Mouse (Mus musculus): ENCODE measurements around the gene Slc7a11.

Gene Slc7a11

GRCm38 (mm10) chr3:50186369-50186768 lies 257.0 kb downstream of the Slc7a11 start:
- in situ Hi-C loops (cut with MboI; ENCODE audit: low sequenced_read_pairs): no loop called here

GRCm38 (mm10) chr3:50185879-50186278 lies 257.5 kb downstream of the Slc7a11 start:
- in situ Hi-C loops (cut with MboI; ENCODE audit: low sequenced_read_pairs): no loop called here

DNA sequence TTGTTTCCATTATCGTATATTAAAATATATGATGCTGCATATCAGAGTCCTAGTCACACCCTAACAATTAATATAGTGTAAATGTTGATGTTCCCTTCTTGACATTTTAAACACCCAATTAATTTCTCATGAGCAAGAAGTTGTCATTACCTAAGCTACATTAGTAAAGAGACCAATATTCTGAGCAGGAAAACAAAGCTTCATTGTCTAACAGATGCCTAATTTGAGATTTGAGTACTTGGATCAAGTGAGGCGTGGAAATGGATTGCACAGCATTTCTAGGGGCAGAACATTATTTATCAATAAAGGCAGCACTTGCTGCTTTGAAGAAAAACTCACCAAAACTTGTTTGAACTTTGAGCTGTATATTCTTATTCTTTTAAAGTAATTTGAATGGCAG lies 282.7 kb downstream of the Slc7a11 start:
- in situ Hi-C loops (cut with MboI; ENCODE audit: low sequenced_read_pairs): no loop called here

DNA sequence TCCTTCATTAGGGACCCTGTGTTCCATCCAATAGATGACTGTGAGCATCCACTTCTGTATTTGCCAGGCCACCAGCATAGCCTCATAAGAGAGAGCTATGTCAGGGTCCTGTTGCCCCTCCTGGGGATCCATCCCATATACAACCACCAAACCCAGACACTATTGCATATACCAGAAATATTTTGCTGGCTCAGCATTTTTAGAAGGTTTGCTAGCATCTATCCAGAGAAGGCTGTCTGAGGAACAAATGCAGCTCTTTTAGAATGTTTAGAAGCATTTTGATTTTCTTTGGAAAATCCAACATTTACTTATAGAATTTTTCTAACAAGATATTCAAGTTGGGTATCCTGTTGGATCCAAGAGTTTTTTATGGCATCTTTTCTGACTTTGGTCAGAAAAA lies 299.3 kb downstream of the Slc7a11 start:
- in situ Hi-C loops (cut with MboI; ENCODE audit: low sequenced_read_pairs): no loop called here

DNA sequence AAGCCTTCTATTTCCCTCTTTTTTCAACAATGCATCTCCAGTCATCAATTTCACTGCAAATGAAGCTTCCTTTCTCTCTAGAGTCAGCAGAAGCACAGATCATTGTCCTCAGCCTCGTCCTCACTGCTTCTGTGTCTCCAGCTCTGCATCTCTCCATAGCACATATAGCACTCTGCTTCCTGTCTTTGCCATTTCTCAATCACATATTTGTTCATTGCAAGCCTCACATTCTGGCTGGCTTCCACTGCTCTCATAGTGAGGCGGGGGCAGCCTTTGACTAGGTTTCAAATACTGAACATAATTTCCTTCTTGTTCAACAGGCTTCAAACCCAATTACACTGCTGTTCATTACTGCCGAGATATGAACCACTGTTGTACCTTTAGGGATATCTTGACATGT lies 305.1 kb downstream of the Slc7a11 start:
- in situ Hi-C loops (cut with MboI; ENCODE audit: low sequenced_read_pairs): no loop called here

GRCm38 (mm10) chr3:50132204-50132603 lies 311.2 kb downstream of the Slc7a11 start:
- in situ Hi-C loops (cut with MboI; ENCODE audit: low sequenced_read_pairs): no loop called here

GRCm38 (mm10) chr3:50130319-50130718 lies 313.1 kb downstream of the Slc7a11 start:
- in situ Hi-C loops (cut with MboI; ENCODE audit: low sequenced_read_pairs): no loop called here

GRCm38 (mm10) chr3:50121001-50121400 lies 322.4 kb downstream of the Slc7a11 start:
- in situ Hi-C loops (cut with MboI; ENCODE audit: low sequenced_read_pairs): no loop called here

DNA sequence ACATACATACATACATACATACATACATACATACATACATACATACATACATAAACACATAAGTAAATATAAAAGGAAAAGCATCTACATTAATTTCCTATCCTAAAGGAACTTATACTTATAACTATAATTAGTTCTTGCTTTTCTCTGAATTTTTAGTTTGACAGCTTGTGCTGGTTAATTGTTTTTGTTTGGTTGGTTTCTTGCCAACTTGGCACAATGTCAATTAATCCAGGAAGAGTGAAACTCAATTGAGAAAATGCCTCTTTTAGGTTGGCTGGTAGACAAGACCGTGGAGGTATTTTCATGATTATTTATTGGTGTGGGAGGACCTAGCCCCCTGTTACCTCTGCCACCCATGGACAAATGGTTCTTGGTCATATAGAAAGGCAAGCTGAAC lies 327.1 kb downstream of the Slc7a11 start:
- in situ Hi-C loops (cut with MboI; ENCODE audit: low sequenced_read_pairs): no loop called here

DNA sequence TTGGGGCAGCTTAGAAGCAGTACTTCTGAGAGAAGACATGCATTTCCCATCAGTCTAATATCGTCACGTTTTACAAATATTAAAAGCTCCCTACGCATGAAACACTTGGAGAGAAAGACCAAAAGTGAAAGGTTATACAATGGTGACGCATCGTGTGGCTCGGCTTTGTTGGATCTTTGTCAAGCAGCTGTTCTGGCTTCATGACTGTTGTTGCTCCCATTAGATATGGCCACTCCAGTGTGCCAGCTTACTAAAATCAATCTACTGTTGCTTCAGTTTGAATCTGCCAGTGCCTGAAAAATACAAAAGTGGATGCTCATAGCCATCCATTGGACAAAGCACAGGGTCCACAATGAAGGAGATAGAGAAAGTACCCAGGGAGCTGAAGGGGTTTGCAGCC lies 337.9 kb downstream of the Slc7a11 start:
- in situ Hi-C loops (cut with MboI; ENCODE audit: low sequenced_read_pairs): no loop called here

DNA sequence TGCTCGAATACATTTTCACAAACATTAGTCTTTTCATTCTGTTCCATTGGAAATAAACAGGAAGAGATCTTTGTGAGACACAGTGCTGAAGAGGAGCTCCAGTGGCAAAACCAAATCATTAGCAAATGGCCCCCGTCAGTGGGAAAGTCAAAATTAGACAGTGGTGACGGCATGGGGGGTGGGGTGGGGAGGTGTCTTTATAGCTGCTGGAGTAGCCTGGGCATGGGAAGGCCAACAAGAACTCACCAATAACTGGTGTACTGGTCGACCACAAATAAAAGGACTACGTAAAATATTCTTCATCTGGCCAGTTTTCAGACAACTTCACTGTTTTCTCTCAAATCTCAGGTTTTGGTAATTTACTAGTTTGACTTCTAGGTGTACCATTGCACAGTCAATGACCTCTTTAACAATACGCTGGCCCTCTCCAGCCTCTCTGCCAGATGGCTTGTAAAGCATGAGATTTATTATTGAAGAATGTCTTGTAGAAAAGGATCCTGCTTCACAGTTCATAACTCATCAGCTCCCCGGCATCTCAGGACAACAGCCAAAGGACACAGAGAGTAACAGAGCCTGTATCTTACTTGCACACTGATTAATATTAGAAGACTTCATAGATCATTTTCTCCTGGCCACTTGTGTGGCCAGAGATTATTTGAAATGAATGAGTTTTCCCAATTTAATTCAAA lies 348.9 kb downstream of the Slc7a11 start:
- in situ Hi-C loops (cut with MboI; ENCODE audit: low sequenced_read_pairs): no loop called here

DNA sequence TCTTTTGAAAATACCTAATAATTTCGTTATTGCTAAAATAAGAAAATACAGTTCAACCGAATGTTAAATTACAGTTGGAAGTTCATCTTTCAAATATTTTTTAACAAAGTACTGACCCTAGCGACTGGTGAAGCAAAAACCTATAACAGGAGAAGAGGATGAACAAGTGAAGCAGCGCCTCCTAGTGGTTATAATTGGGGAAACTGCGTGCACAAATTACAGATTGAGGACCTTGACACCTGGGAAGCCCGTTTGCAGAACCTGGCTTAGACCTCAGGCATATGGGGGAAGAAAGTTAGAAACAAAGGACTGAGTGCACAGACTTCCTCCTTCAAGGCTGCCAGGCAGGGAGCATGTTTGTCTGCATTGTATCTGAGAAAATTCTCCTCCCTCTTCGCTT lies 366.4 kb downstream of the Slc7a11 start:
- in situ Hi-C loops (cut with MboI; ENCODE audit: low sequenced_read_pairs): no loop called here

- in situ Hi-C loops (cut with MboI; ENCODE audit: low sequenced_read_pairs): no loop called here
Observed at GRCm38 (mm10) chr3:50063396-50063795, 380.0 kb downstream of the Slc7a11 start.

GRCm38 (mm10) chr3:50044666-50045065 lies 398.7 kb downstream of the Slc7a11 start:
- in situ Hi-C loops (cut with MboI; ENCODE audit: low sequenced_read_pairs): no loop called here

GRCm38 (mm10) chr3:50044160-50044559 lies 399.3 kb downstream of the Slc7a11 start:
- in situ Hi-C loops (cut with MboI; ENCODE audit: low sequenced_read_pairs): no loop called here

- in situ Hi-C loops (cut with MboI; ENCODE audit: low sequenced_read_pairs): no loop called here
Observed at GRCm38 (mm10) chr3:50041141-50041540, 402.3 kb downstream of the Slc7a11 start.

DNA sequence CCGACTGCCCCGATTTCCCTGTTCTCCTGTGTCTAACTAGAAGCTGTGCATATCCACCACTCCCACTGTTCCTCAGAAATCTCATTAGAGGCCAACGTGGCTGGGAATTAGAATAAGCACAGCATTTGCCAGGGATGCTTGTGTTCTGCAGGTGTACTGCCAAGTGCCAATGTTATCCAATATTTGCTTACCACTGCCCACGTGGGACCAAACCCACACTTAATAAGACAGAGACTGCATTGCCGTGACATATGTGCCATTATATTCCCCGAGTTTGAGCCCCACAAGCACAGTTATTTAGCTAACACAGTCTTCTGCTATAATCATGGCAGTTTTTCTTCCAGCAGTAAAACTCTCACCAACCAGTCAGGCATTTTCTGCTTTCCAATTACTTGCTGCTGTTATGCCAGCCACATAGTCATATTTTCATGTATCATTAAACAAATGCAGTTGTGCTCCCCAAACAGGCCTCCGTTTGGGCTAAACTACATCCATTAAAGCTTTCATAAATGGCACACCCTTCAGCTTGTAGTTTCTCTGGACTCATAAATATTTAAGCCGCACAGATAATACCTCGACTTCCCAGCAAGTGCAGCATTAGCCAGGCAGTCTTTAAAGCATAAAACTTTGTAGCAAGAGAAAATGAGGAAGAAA lies 407.4 kb downstream of the Slc7a11 start:
- in situ Hi-C loops (cut with MboI; ENCODE audit: low sequenced_read_pairs): no loop called here

DNA sequence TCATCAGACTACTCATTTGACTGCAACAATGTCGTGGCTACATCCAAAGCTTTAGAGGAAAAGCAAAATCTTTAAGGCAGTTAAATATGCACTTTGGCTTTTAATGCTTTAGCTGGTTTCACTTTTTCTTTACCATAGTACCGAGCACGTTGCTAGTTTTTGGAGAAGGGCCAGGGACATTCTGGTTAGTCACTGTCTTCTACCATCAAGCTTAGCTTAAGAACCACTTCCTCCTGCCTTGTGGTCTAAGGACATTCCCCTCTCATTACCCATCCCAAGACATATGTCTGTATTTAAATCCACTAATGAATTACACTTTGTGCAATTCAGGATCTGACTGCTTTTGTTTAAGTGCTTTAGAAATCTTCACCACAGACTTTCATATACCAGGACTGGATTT lies 410.1 kb downstream of the Slc7a11 start:
- in situ Hi-C loops (cut with MboI; ENCODE audit: low sequenced_read_pairs): no loop called here

DNA sequence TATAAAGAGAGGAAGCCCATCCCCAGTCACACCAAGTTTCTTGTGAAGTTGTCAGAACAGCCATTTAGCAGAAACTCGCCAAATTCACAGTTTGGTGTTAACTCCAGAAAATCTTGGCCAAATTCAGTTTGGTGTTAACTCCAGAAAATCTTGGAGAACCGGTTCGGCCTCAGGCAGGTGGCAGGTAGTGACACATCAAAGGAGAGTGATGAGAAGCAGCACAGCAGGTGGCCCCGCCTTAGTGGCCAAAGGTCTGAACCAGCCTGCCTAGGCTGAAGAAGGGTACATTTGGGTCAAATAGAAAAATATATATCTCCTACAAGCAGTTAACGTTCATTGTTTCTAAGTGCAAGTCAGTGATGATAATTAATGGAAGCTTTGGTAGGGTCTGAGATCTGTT lies 417.4 kb downstream of the Slc7a11 start:
- in situ Hi-C loops (cut with MboI; ENCODE audit: low sequenced_read_pairs): no loop called here

DNA sequence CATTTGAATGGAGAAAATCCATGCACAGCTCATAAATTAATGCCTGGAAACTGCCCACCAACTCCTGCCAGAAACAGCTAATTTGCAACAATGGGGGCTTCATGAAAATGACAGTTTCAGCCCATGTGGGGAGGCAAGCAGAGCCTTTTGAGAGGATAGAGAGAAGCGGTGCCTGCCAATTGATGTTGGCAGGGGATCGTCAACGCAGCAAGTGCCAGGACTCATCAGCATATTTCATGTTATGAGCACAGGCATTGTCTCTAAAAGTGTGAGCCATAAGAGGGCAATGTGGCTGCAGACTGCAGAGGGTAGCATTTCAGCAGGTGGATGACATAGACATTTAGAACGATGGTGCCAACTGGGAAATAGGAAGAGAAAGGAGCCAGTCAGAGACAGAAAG lies 429.0 kb downstream of the Slc7a11 start:
- in situ Hi-C loops (cut with MboI; ENCODE audit: low sequenced_read_pairs): no loop called here

DNA sequence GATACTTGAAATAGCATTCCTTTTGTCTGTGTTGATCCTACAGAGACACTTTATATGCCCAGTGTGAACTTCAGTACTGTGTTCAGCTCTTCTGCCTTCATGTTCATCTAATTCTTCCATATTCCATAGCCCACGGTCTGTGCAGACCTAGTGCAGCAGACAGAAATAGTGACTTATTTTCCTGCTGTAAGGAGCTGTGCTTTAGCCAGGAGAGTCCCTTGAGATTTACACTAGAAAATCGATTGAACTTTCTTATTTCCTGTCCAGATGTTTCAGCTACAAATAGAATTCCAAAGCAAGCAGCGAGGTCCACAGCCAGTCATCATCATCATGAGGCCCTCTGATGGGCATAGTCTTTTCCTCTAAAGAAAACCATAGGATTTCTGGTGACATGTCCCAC lies 431.4 kb downstream of the Slc7a11 start:
- in situ Hi-C loops (cut with MboI; ENCODE audit: low sequenced_read_pairs): no loop called here

DNA sequence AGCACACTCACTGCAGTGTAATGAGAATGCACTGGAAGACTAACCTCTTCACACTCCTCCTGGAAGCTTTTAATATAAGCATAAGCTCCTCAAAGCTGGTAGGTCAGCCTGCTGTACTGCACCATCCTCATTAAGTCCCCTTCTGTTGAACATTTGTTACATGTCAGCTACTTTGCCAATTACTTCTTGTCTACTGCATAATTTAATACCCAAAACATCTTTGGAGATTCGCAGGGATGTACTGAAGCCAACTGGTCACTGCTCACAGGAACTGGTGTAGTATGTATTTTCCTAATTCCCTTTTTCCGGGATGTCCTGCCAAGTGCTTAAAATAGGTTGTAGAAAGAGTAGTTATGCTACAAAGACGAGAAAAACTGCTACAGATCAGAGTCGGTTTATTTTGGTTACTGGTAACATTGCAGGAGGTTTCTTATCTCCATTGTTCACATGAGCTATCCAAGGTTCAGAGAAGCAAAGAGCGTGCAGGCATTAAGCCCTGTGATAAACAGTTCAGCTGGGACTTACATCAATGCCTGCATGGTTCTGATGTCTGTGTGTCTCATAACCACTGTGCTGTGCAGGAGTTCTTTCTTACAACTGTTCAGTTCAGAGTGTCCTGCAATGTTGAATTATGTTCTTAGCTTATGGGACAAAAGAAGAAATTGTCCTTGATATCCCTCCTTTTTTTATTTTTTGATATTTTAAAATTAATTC lies 439.3 kb downstream of the Slc7a11 start:
- in situ Hi-C loops (cut with MboI; ENCODE audit: low sequenced_read_pairs): no loop called here

All from CH12F3 (cell line).